Mouse (Mus musculus) hindbrain, embryonic 14.5 days (tissue): Measurements from ENCODE around the gene Tax1bp3. TPM values are rescaled to one million over a fixed set of nuclear protein-coding genes. Genes with fewer than 3 reads are reported as not detected.

ENCODE experiments used
- ATAC-seq: fragments of 200-750 bp; cut with Nextera tagmentation; 2 replicates; pipeline ENCODE4 v1.8.0; 2017; ENCODE audit warnings: moderate number of reproducible peaks, mild to moderate bottlenecking, moderate TSS enrichment, moderate library complexity; ENCODE audit not compliant: low FRiP score
- DNase-seq: peaks from one replicate; pipeline ENCODE4 v3.0.0-alpha.2; 2015; ENCODE audit warnings: low spot score
- H3K27ac ChIP-seq: fragments of 300-500 bp; sonication (generic); 2 replicates; pipeline ENCODE4 v1.5.1; 2014; ENCODE audit warnings: mild to moderate bottlenecking, moderate library complexity
- H3K27me3 ChIP-seq: fragments of 300-500 bp; sonication (generic); 2 replicates; pipeline ENCODE4 v1.6.1; 2014; ENCODE audit warnings: mild to moderate bottlenecking, low read length, mixed read lengths; ENCODE audit not compliant: control insufficient read depth, insufficient read depth
- H3K36me3 ChIP-seq: fragments of 300-500 bp; sonication (generic); replicated peaks from 2 replicates; pipeline ENCODE4 v1.6.1; 2014; ENCODE audit not compliant: control insufficient read depth, insufficient read depth
- H3K4me1 ChIP-seq: fragments of 300-500 bp; sonication (generic); replicated peaks from 2 replicates; pipeline ENCODE4 v1.6.1; 2014; ENCODE audit warnings: antibody characterized with exemption, low read length, mixed read lengths; ENCODE audit not compliant: control insufficient read depth, insufficient read depth
- H3K4me2 ChIP-seq: fragments of 300-500 bp; sonication (generic); replicated peaks from 2 replicates; pipeline ENCODE4 v1.6.1; 2014; ENCODE audit warnings: mild to moderate bottlenecking, moderate library complexity
- H3K4me3 ChIP-seq: fragments of 300-500 bp; sonication (generic); replicated peaks from 2 replicates; pipeline ENCODE4 v1.5.1; 2014; ENCODE audit warnings: mild to moderate bottlenecking, low read length
- H3K9ac ChIP-seq: fragments of 300-500 bp; sonication (generic); 2 replicates; pipeline ENCODE4 v1.6.1; 2014
- H3K9me3 ChIP-seq: fragments of 300-500 bp; sonication (generic); 2 replicates; pipeline ENCODE4 v1.6.1; 2016; ENCODE audit warnings: low read length; ENCODE audit not compliant: control insufficient read depth
- WGBS: fragments of 180-500 bp; shearing (Covaris S2); extraction: QIAGEN DNeasy Blood & Tissue Kit; methylation state at CpG from one replicate; pipeline ENCODE4 v1.1.7; 2014; 5-methylcytosine and 5-hydroxymethylcytosine counted together
- polyA plus RNA-seq: library from polyadenylated mRNA; unstranded; fragments of >200 nt; fragmentation: Nextera tagmentation; extraction: Ambion mirVana; gene quantifications from 2 replicates; pipeline ENCODE4 v1.2.1, GENCODE M21; 2014

The Tax1bp3 gene
- polyA plus RNA-seq, 1 experiment from 2014 or later = 132 TPM

DNA sequence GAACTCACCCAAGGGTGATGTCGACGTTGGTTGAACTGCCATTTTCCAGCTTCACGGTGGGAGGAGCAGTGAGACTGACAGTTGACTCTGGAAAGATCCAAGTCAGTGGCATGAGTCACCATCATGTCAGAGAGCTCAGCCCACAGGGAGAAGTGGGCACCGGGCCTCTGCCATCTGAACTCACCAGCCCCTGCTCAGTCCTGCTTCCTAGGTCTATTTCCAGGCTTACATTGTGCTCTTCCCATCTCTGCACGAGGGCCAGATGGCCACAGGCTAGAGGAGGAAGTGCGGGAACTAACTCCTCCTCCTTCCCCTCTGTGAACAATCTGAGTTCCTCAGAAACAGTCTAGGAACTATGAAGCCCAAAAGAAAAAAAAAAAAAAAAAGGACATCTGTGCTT is 16.2 kb downstream of the Tax1bp3 start:
- WGBS = 82% methylated on average over 6 of the region's 6 CpGs
- H3K4me1 ChIP-seq = peaks cover 8% of the 10 kb centered on the region
- peaks cover 64% of the 10 kb centered on the region for H3K36me3 ChIP-seq
- H3K27ac ChIP-seq = no peak overlapping the region
- no peak overlapping the region for H3K4me3 ChIP-seq
- ATAC-seq = no peak
- no peak for DNase-seq
- H3K9me3 ChIP-seq = no peaks in the 10 kb centered on the region
- H3K9ac ChIP-seq = no peak overlapping the region
- H3K27me3 ChIP-seq = no peaks in the 10 kb centered on the region
- no peak overlapping the region for H3K4me2 ChIP-seq

GRCm38 (mm10) chr11:73194444-73194843 is 17.6 kb downstream of the Tax1bp3 start:
- 84% methylated on average over 2 of the region's 2 CpGs for WGBS
- H3K27ac ChIP-seq = no peak overlapping the region
- peaks cover 13% of the 10 kb centered on the region for H3K4me1 ChIP-seq
- H3K9me3 ChIP-seq = no peaks in the 10 kb centered on the region
- ATAC-seq = no peak
- H3K27me3 ChIP-seq = no peaks in the 10 kb centered on the region
- no peak overlapping the region for H3K4me3 ChIP-seq
- no peak for DNase-seq
- no peak overlapping the region for H3K9ac ChIP-seq
- no peak overlapping the region for H3K4me2 ChIP-seq
- peaks cover 51% of the 10 kb centered on the region for H3K36me3 ChIP-seq

DNA sequence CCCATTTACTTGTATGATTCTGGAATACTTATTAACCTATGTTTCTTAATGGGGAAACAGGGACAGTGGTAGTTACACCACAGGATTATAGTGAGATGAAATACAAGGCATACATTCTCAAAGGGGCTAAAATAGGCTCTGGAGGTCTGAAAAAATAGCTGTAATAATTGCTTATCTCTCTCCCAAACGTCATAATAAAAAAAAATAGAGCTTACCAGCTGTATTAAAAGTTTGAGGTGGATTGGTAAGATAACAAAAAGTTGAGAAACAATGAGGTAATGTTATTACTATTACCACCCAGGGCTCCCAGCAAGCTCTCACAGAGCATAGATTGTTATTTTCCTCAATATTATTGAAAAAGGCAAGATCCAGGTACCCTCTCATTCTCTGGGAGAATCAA is 21.3 kb downstream of the Tax1bp3 start:
- Histone ChIP-seq H3K4me3 (peak overlapping the region; percentile 79), H3K27ac (no peak overlapping the region)
- no peak for ATAC-seq

DNA sequence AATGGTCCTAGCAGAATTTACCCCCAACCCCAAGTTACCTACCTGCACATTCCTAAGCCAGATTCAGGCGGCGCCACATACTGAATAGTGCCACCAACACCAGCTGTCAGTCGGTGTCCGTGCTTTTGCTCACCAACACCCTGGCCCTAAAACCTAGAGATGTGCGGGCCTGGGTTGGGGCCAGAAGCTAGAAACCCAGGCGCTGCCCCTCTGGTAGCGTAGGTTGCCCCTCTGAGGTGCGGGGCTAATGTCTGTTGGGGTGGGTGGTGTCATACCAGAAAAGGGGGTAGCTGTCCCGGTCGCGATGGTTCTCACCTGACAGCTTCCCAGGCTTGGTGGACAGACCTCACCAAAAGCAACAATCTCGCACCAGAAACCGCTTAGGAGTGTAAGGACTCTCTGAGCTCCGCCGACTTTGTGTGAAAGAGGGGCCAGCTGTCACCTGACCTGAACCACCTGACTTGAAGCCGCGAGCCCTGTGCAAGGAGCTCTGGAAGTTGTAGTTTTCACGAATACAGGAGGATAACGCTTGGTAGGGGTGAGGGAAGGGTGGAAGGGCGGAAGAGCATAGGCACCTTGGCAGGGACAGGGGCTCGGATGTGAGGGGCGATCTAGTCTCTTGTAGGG is 21.8 kb downstream of the Tax1bp3 start, which contains the start of gene Ctns:
Gene Ctns, minus strand, starts transcription at position 440 of the 627 bp plus-strand sequence.
- H3K27ac ChIP-seq = peak within 1 kb of the TSS; percentile 56; the same call in 1 of the 2 replicates
- ATAC-seq (peak; percentile 97), DNase-seq (peak; percentile 82)
- 2% methylated on average over 22 of the region's 22 CpGs for WGBS
- H3K9ac ChIP-seq = peak within 1 kb of the TSS; percentile 82
- H3K27me3 ChIP-seq = no peaks in the 10 kb centered on the region
- peaks cover 19% of the 10 kb centered on the region for H3K36me3 ChIP-seq
- peak within 1 kb of the TSS; percentile 79 for H3K4me3 ChIP-seq
- no peaks in the 10 kb centered on the region for H3K9me3 ChIP-seq
- H3K4me1 ChIP-seq = peaks cover 20% of the 10 kb centered on the region
- H3K4me2 ChIP-seq = peak within 1 kb of the TSS; percentile 88

More for the DNA sequence above, 21.3 kb downstream of the Tax1bp3 start:
- peaks cover 19% of the 10 kb centered on the region for H3K36me3 ChIP-seq
- peak overlapping the region; percentile 82 for H3K9ac ChIP-seq
- 4% methylated on average over 1 of the region's 1 CpGs for WGBS
- no peaks in the 10 kb centered on the region for H3K27me3 ChIP-seq
- peak overlapping the region; percentile 88 for H3K4me2 ChIP-seq
- no peak for DNase-seq
- H3K9me3 ChIP-seq = no peaks in the 10 kb centered on the region
- peaks cover 20% of the 10 kb centered on the region for H3K4me1 ChIP-seq

GRCm38 (mm10) chr11:73199230-73199712 is 22.4 kb downstream of the Tax1bp3 start, which contains the start of gene Shpk:
Gene Shpk, plus strand, starts transcription at chr11:73199460.
- ATAC-seq (peak; percentile 98), DNase-seq (peak; percentile 89)
- H3K4me1 ChIP-seq = peaks cover 20% of the 10 kb centered on the region
- WGBS = under 1% methylated on average over 32 of the region's 32 CpGs
- peak within 1 kb of the TSS; percentile 82 for H3K9ac ChIP-seq
- H3K9me3 ChIP-seq = no peaks in the 10 kb centered on the region
- H3K4me3 ChIP-seq = peak within 1 kb of the TSS; percentile 79
- H3K27ac ChIP-seq = peak within 1 kb of the TSS; percentile 56; the same call in 1 of the 2 replicates
- H3K4me2 ChIP-seq = peak within 1 kb of the TSS; percentile 88
- H3K27me3 ChIP-seq = no peaks in the 10 kb centered on the region
- peaks cover 17% of the 10 kb centered on the region for H3K36me3 ChIP-seq

DNA sequence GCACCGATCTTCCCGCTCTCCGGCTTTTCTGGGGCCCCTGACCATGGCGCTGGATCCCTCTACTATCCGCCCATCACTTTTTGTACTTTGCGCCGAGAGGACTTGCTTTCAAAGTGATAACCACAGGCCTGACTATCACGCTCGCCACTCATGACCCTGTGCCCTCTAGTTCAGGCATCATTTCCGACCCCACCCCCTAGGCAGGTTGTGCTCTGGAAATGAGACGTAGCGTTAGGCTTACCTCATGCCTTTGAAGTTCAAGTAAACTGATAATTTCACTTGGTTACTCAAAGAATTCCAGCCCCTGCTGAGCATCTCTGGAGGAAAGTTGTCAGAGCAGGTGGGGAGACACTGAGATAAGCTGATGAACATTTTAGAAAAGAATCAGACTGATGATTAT is 23.0 kb downstream of the Tax1bp3 start:
- Histone ChIP-seq H3K27ac (0 out of 2 replicates have a peak overlapping the region, but pooled peaks have one; percentile 32), H3K4me1 (peaks cover 20% of the 10 kb centered on the region)
- DNase-seq = no peak

GRCm38 (mm10) chr11:73201021-73201420 is 24.1 kb downstream of the Tax1bp3 start:
- Histone ChIP-seq H3K4me3 (no peak overlapping the region), H3K4me2 (no peak overlapping the region), H3K36me3 (peaks cover 5% of the 10 kb centered on the region; the same call in 1 of the 2 replicates), H3K27me3 (no peaks in the 10 kb centered on the region), H3K9me3 (no peaks in the 10 kb centered on the region), H3K27ac (no peak overlapping the region), H3K4me1 (peaks cover 20% of the 10 kb centered on the region), H3K9ac (no peak overlapping the region)
- no peak for ATAC-seq
- WGBS = 77% methylated on average over 2 of the region's 2 CpGs
- DNase-seq = no peak

More for the DNA sequence above, 23.0 kb downstream of the Tax1bp3 start:
- peak overlapping the region; percentile 79 for H3K4me3 ChIP-seq
- H3K9me3 ChIP-seq = no peaks in the 10 kb centered on the region
- peak overlapping the region; percentile 88 for H3K4me2 ChIP-seq
- 2% methylated on average over 12 of the region's 12 CpGs for WGBS
- peak overlapping the region; percentile 82 for H3K9ac ChIP-seq
- H3K27me3 ChIP-seq = no peaks in the 10 kb centered on the region
- H3K36me3 ChIP-seq = peaks cover 15% of the 10 kb centered on the region
- ATAC-seq = no peak

DNA sequence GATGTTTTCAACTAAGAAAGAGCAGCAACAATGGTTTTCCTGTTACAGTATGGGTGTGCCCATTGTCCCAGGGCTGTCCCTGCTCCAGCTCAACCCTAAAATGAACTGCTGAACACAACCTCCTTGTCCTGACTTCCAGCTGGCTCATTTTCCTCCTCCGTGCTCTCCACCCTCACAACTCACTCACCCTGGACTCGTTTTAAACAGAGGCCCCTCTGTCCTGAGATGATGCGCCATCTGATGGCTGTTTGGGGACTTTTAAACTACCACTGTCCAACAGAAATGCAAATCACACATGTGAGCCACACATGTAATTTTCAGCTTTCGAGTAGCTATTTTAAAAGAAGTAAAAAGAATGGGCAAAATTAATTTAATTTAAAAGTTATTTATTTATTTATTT is 24.7 kb downstream of the Tax1bp3 start:
- no peaks in the 10 kb centered on the region for H3K27me3 ChIP-seq
- H3K4me3 ChIP-seq = no peak overlapping the region
- no peak overlapping the region for H3K9ac ChIP-seq
- WGBS = 33% methylated on average over 4 of the region's 4 CpGs
- peaks cover 20% of the 10 kb centered on the region for H3K4me1 ChIP-seq
- H3K27ac ChIP-seq = no peak overlapping the region
- 0 out of 2 replicates have a peak, but pooled peaks cover 3% of the 10 kb centered on the region for H3K36me3 ChIP-seq
- H3K4me2 ChIP-seq = no peak overlapping the region
- no peaks in the 10 kb centered on the region for H3K9me3 ChIP-seq
- ATAC-seq = no peak
- DNase-seq = no peak

DNA sequence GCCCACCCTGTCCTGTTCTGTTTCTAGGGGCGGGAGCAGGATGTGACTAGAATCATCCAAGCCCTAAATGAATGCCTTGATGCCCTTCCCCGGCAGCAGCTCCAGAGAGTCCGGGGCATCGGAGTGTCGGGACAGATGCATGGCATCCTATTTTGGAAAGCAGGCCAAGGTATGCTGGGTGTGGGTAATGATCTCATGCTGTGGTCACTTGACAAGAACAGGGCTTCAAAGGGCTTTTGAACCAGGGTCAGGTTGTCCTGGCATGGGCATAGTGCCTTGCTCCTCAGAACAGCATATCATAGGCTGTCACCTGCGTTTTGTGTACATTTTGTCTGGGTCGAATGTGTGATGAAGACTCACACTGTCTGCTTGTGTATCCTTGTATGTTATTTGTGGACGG is 27.0 kb downstream of the Tax1bp3 start:
- ATAC-seq = no peak
- Histone ChIP-seq H3K4me2 (no peak overlapping the region), H3K27me3 (no peaks in the 10 kb centered on the region), H3K4me1 (peaks cover 8% of the 10 kb centered on the region), H3K27ac (no peak overlapping the region), H3K9me3 (no peaks in the 10 kb centered on the region), H3K36me3 (no peaks in the 10 kb centered on the region), H3K9ac (no peak overlapping the region), H3K4me3 (no peak overlapping the region)
- no peak for DNase-seq
- WGBS = 87% methylated on average over 8 of the region's 8 CpGs
